Mouse (Mus musculus): ENCODE measurements around the gene D630003M21Rik.
A peak's percentile ranks its signal among the peaks of the same experiment; 100 is the strongest.

The D630003M21Rik gene

DNA sequence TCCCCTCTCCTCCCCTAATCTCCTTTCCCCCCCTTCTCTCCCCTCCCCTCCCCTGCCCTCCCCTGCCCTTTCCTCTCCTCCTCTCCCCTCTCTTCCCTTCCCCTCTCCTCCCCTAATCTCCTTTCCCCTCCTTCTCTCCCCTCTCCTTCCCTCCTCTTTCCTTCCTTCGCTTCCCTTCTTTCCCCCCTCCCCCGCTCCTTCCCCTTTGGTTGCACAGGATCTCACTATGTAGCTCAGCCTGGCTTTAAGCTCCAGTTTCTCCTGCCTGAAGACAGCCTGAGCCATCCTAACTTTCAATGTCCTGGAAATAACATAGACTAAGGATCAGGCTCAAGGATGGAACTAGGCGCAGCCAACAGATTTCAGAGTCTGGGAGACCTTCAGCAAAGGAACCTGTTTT lies 85.2 kb downstream of the D630003M21Rik start:
- no peak for DNase-seq (ENCODE audit: low read depth in 1 of 2, low spot score in 2 of 2)

DNA sequence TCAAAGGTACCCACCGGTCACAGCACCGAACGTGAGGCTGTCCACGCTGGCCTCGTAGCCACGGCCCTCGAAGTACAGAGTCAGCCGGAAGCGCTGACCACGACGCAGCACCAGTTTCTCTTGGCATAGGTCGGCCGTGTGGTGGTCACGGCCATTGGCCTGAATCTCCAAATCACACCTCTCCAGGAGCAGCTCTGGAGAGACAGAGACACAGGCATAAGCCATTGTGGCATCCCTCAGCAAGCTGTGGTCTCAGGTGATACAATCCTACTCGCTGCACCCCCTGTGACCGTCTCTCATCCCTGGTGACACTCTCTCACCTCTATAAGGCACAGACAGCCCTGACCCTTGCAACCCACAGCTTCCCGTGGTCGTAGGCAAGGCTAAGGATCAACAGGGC lies 86.0 kb downstream of the D630003M21Rik start:
- DNase-seq (ENCODE audit: low read depth in 1 of 2, low spot score in 2 of 2), result no peak

DNA sequence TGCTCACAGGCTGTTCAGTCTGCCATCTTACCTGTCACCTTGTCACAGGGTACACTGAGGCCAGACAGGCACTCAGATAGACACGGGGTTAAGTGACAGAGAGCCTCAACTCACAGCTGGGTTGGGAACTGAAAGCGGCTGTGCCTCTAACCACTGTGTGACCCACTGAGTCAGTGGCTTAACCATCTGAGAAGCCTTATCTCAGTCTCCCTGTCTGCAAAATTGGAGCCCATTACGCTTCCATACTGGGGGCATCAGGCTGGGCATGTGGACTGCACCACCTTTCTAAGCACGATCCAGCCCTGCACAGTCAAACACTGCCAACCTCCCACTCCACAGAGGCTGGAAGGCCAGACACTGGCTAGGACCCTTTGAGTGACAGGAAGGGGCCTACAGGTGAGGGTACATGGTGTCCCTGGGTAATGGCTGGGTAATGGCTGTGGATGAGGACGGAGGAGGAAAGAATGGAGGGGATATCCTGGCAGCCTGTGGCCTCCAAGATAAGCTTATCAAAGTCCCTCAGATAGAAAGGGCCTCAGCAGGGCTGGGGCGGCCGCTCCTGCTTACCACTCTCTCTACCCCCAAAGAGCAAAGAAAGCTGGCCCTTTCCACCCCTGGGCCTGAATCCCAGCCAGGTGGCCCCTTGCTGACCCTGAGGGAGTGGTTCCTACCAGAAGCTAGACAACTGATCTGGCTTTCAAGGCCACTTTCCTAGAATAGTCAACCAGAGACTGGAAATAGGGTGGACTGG lies 87.2 kb downstream of the D630003M21Rik start:
- DNase-seq (ENCODE audit: low read depth in 1 of 2, low spot score in 2 of 2), result no peak

GRCm38 (mm10) chr2:158141271-158141670 lies 87.8 kb downstream of the D630003M21Rik start:
- DNase-seq (ENCODE audit: low read depth in 1 of 2, low spot score in 2 of 2), result no peak

DNA sequence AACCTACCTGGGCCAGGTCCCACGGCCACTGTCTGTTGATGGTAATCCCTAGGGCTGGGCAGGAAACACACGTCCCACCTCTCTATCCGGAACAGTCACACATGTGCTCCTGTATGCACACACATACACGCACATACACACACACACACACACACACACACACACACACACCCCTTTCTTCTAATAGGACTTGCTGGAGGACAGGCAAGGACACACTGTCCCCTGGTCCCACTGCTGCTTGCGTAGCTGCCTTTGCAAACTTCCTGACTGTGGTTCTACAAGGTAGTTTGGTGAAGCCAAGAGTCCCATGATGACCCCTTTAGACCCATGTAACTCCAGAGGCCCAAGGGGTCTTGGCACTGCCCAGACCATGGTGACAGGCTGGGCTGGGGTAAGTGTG lies 88.4 kb downstream of the D630003M21Rik start:
- DNase-seq (ENCODE audit: low read depth in 1 of 2, low spot score in 2 of 2), result no peak

GRCm38 (mm10) chr2:158139628-158140027 lies 89.4 kb downstream of the D630003M21Rik start:
- DNase-seq (ENCODE audit: low read depth in 1 of 2, low spot score in 2 of 2), result no peak

GRCm38 (mm10) chr2:158138778-158139177 lies 90.2 kb downstream of the D630003M21Rik start:
- DNase-seq (ENCODE audit: low read depth in 1 of 2, low spot score in 2 of 2), result no peak

DNA sequence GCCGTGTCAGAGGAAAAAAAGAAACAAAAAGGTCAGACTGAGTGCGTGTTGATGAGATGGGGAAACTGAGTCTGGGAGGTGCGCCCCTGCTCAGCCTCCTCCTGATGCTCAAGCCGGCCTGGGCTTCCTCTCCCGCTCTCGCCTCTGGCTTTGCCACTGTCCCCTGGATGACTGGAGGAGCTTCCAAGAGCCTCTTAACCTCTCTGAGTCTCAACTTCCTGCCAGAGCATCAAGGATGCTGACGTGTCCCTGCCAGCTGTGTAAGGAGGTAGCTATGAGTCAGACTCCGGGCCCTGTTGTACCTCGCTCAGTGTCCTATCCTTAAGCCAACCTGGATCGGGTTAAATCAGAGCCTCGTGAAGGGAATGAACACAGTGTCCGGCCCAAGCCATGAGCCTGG lies 91.3 kb downstream of the D630003M21Rik start:
- DNase-seq (ENCODE audit: low read depth in 1 of 2, low spot score in 2 of 2), result no peak

GRCm38 (mm10) chr2:158136205-158136604 lies 92.8 kb downstream of the D630003M21Rik start:
- peak in 1 of 2 experiments; percentile 34 for DNase-seq (ENCODE audit: low read depth in 1 of 2, low spot score in 2 of 2)

- DNase-seq (ENCODE audit: low read depth in 1 of 2, low spot score in 2 of 2), result peak; percentile 83 to 91
These were observed 96.0 kb downstream of the D630003M21Rik start for GRCm38 (mm10) chr2:158133050-158133449.
